Mouse (Mus musculus) natural killer cell, adult 2 months (primary cell): ENCODE measurements at regions not wholly inside any gene's neighbourhood (a gene's known extent, or its start where the extent isn't known, plus 50 kb on each side); places are given as distances from the start of the nearest gene placed in this dataset.

Experiments
- DNase-seq, 2 experiments: peaks; one replicate each; pipeline ENCODE4 v3.0.0; 2022; ENCODE audit warnings: low spot score in 2 of 2

DNA sequence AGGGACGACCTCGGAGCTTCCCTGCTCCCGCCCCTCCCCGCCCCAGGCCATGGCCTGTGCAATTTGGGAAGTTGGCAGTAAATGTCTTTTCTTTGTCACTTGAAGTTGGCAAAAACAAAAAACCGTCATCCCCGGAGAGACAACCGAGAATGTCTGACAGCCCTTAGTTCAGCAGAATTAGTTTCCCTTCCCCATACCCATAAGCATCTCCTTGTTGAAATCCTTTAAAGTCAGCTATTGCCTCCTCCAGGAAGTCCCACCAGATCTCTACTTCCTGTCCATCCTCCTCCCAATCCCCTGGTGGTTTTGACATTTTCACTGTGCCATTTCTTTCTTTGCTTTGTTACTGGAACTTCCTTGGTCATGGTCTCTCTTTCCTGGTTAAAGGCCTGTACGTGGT, 54.8 kb downstream of the Foxb1 start:
- no peak for DNase-seq

DNA sequence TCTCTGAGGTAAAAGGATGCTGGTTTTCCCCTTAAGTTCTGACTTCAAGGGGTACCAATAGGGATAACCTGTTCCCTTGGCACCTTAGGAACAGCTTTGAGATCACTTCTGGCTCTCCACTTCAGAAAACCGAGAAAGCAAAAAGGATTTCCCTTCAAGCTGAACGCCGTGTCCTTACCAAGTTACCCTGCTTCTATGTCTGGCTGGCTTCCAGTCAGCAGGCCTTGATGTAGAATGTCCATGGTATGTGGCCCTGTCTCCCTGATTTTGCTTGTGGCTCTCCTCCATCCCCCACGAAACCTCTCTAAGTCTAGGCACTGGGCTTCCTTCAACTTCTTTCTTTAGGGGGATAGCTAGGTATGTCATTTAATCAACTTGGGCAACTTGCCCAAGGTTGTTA, 55.7 kb downstream of the Foxb1 start:
- no peak for DNase-seq

DNA sequence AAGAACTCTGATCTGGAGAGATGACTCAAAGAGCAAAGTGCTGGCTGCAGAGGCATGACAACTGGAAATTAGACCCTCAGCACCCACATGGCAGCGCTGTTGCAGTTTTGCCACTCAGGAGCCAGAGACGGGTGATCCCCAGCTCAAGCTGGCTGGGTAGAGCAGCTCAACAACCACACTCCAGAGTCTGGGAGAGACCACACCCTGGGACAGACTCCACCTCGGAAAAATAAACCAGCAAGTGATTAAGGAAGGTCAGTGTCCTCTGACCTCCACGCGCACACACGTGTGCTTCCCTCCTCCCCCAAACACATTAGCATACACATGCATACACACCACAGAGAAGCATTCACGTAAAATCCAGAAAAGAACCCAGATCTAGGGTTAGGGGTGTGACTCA, 57.0 kb downstream of the Foxb1 start:
- DNase-seq = no peak

DNA sequence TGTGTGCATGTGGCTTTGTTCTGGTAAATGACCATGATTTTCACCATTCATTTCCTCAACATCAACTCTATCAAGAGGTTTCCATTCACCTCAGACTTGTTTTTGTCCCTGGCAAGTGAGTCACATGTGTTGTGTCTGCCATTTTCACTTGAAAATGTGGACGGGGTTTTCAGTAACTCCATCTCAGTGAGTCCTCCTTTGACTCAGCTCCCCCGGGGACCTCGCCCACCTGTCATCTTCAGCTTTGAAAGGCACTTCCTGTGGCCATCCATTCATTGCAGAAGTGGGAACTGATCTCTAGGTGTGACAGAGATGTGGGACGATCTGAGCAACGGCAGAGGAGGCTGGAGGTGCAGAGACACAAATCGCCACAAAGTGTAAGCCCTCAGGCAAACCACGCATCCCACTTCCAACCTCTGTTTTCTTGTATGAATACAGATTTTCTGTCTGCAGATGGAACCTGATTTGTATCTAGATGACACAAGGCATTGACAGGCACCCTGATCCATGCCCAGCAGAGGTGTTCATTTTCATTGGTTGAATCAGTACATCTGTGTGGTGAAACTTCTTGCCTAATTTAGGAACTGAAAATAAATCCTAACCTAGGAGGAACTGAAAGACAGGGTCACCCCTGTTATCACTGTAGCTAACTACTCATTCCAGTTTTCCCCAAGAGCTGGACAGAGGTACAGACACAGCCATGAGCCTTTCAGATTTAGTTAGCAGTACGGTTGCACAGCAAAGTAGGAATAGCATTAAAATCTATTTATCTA, 58.4 kb downstream of the Foxb1 start:
- DNase-seq = no peak

DNA sequence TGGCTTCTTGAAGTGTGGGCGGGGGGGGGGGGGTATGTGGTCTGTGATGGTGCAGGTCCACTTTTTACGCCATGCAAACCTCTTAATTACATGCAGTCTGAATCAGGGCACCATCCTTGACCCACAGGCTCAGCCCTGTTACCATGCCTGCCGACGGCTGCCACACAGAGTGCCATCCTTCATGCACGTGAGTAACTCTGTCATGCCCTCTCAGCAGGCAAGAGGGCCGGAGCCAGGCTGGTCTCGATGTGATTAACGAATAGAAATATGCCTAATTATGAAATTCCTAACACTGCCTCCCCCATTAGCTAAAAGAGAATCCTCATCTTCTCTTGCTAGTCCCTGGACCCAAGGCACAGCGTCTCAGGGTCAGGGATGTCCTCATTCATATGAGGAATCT, 60.0 kb downstream of the Foxb1 start:
- no peak for DNase-seq

- DNase-seq = no peak
These were observed 69.0 kb downstream of the Foxb1 start for GRCm38 (mm10) chr9:69691756-69692155.

GRCm38 (mm10) chr9:69687349-69688123, 73.2 kb downstream of the Foxb1 start:
- DNase-seq = no peak

DNA sequence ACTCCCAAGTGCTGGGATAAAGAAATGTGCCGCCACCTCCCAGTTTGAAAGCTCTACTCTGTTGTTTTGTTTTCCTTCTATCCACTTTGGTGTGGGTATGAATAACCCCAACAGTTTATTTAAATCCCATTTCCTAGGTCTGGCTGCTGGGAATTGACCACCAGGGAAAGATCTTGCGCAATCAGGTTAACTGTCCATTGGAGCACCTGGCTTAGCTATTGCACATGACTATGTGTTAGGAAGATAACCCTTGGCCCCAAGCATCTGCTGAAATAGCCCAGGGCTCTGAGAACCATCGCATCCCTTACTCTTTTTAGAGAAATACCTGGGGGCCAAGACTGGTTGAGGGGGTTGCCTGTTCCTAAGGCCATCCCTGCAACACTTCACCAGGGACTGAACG, 74.0 kb downstream of the Foxb1 start:
- DNase-seq = no peak

DNA sequence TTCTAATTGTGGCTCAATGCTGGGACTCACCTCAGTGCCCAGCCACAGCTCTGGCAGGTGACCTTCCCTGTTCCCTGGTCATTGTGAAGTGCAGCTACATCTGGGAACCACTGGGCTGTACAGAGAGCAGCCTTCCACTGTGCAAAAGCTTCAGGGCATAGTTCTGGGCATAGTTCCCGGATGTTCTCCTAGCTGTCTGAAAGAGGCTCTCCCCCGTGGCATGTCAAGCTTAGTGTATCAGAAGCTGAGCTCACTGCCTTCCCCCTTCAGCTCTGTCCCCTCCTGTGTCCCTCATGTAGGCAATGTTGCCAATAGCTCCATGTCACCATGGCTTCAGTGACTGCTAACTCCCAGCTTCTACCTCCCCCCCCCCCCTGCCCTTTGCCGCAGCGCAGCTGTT, 75.1 kb downstream of the Foxb1 start:
- DNase-seq = no peak

DNA sequence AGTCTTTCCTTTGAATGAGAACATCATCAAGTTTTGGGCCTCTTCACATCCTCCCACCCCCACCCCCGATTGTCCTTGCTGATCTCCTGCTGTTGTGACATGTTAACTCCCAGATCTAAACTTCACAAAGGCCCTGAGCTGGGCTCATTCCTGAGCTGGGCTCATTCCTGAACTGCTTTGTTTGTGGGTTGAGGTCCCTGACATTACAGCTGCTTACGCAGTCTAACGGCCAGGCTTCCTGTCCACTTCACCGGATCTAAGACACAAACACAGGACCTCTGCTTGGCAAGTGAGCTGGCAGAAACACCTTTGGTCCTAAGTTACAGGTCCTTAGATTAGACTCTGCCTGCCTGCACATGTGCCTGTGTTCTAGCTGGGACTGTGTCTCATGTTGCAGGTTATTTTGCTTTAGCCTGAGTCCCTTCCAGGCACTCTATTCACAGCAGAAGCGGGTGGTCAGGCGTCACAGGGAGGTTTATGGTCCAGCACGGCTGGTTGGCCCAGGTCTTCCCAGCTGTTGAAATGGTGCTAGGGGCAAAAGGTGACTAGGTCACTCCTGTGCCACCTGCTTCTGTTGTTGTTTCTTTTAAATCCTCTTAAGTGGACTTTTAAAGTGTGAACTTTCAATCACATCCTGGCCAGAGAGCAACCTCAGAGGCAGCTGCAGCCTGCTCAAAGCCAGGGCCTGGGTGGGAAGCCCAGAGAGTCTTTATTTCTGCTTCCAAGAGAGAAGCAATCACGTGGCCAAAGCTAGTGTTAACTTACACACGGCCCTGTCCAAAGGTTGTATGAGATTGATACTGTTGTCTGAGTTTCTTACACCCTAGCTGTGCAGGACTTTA, 79.1 kb downstream of the Foxb1 start:
- peak; percentile 12 to 42 for DNase-seq

- DNase-seq = no peak
These were observed 82.1 kb downstream of the Foxb1 start for GRCm38 (mm10) chr9:69678634-69679033.

- DNase-seq = no peak
These were observed 87.2 kb downstream of the Foxb1 start for GRCm38 (mm10) chr9:69673463-69674105.

DNA sequence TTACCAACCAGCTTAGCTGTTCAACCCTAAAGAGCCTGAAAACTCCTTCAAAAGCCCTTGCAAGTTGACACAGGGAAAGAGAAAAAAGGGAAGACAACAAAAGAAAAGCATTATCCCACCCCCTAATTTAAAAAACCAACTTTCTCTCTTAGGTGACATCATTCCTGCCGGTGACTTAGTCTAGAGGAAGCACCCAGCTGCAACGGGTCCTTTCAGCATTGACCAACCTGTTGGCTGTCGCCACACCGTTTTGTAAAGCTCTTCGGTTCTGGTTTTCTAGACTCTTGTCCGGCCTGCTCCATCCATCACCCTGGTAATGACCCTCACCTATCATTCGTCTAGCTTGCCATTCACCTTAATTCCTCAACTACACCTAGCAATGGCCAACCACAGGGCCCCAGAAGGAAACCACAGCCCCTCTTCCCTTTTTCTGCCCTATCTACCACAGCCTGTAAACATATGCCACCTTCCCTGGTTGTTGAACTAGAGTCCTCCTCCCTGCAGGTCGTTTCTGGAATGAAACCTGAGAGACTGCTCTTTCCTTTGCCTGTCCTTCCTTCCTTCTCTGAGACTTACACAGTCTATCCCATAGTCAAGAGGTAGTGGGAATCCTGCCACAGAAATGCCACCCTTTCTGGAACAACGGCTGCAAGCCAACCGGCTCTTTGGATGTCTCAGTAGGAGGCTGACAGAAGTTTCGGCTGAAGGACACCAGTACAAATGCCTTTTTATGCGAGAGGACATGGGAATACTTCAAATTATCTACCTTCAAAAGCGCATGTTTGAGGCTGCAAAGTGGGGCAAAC, 87.9 kb downstream of the Foxb1 start:
- DNase-seq = no peak

DNA sequence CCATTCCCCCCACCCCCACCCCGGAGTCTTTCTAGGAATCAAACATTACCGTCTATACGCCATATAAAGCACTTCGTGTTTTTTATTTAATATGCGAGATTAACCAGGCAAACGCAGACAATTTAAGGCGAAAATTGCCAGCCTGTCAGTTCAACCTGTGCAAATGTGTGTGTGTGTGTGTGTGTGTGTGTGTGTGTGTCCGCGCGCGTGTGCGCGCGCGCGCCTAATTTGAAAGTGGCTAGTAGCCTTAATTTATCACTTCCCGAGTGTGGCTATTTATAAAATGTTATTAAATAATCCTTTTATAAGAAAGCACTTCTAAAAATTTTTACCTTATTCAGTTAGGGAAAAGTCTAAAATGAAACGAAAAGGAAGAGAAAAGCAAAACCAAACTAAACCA, 89.5 kb downstream of the Foxb1 start:
- DNase-seq = no peak

- no peak for DNase-seq
These were observed 90.1 kb downstream of the Foxb1 start for GRCm38 (mm10) chr9:69670551-69671044.

GRCm38 (mm10) chr9:69669611-69670550, 90.9 kb downstream of the Foxb1 start:
- no peak for DNase-seq

- DNase-seq = no peak
These were observed 92.2 kb downstream of the Foxb1 start for GRCm38 (mm10) chr9:69668475-69669090.

- DNase-seq = no peak
These were observed 93.6 kb downstream of the Foxb1 start for GRCm38 (mm10) chr9:69667064-69667533.

DNA sequence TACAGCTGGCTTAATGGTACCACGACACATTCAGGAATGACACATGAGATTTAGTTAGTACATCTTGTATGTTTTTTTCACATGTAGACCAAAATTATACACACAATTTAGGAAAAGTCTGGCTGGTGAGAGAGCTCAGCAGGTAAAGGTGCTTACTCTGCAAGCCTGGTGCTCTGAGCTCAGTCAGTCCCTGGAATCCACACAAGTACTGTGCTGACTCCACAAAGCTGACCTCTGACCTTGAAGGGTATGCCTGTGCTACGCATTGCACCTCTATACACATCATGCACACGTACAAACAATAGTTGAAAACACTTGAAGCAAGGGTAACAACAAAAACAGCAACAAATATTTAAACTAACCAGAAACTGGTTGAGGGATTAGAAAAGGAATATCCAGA, 96.5 kb downstream of the Foxb1 start:
- DNase-seq = no peak
